Mouse (Mus musculus) gastrocnemius, adult 2 months (tissue): ENCODE results near the gene 1700001L19Rik. TPM values are rescaled to one million over a fixed set of nuclear protein-coding genes. Genes with fewer than 3 reads are reported as not detected.

Experiments used
- DNase-seq: peaks from one replicate; pipeline ENCODE4 v3.0.0; 2022
- H3K27ac ChIP-seq: fragments of 200-600 bp; 2 replicates; pipeline ENCODE4 v1.8.1; 2022; ENCODE audit warnings: mild to moderate bottlenecking
- H3K4me3 ChIP-seq: fragments of 200-600 bp; 2 replicates; pipeline ENCODE4 v1.8.1; 2022; ENCODE audit warnings: mild to moderate bottlenecking, moderate library complexity
- CTCF ChIP-seq: fragments of 200-600 bp; IDR thresholded peaks from 2 replicates; pipeline ENCODE4 v1.8.1; 2022; ENCODE audit warnings: antibody characterized with exemption, mild to moderate bottlenecking, moderate library complexity
- intact Hi-C: fragments of 180-260 bp; cut with DNase I; formaldehyde crosslinking; loops from one replicate; pipeline ENCODE4 v1.15.1; 2025
- total RNA-seq, 2 experiments: library from RNA; stranded (reverse); gene quantifications; 2 replicates each; pipeline ENCODE4 v1.2.3; 2021

1700001L19Rik gene
- total RNA-seq, 2 experiments from 2014 or later, result not detected

DNA sequence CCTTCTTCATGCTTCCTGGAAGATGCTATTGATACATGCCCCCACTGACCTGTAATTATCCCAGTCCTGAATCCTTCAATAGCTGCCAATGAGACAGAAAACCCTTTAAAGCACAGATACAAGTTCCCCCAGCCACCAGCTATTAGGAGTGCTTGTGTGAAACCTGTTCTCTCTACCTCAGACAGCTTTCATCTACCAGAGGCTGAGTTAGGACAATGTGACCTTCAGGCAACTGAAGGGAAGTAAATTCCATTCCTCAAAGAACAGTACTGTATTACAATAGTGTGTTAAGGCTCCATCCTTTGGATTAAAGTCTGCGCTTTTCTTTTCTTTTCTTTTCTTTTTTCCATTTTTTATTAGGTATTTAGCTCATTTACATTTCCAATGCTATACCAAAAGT, 45.6 kb downstream of the 1700001L19Rik start:
- Histone ChIP-seq H3K27ac (no peak overlapping the region), H3K4me3 (no peak overlapping the region)
- no peak for DNase-seq
- intact Hi-C loops, result no loop called here
- no peak for TF ChIP-seq CTCF

Other genes starting within 250 kb of the 1700001L19Rik start
- 10 to 100 TPM; 26.9 to 28.7 TPM for gene Mtrr, start 15.3 kb upstream of the 1700001L19Rik start, total RNA-seq
- gene Fastkd3, start 15.2 kb upstream of the 1700001L19Rik start, total RNA-seq, result 10 to 100 TPM in 1 of 2 experiments, 1 to 10 TPM in 1; 8.7 to 10.3 TPM